Mouse (Mus musculus) midbrain, postnatal 0 days (tissue): ENCODE data around the gene Gm3854. TPM values are rescaled to one million over a fixed set of nuclear protein-coding genes. Genes with fewer than 3 reads are reported as not detected.
"Not testable (repeated sequence)": the region's sequence is repeated elsewhere in the genome, so short reads cannot be mapped to it uniquely, and the experiment has no call there.

Source experiments
- ATAC-seq: fragments of 200-750 bp; cut with Nextera tagmentation; 2 replicates; pipeline ENCODE4 v1.8.0; 2017; ENCODE audit warnings: moderate number of reproducible peaks, mild to moderate bottlenecking, moderate TSS enrichment, moderate library complexity; ENCODE audit not compliant: low FRiP score
- DNase-seq: peaks from one replicate; pipeline ENCODE4 v3.0.0-alpha.2; 2015; ENCODE audit warnings: low spot score
- H3K27ac ChIP-seq: fragments of 300-500 bp; sonication (generic); 2 replicates; pipeline ENCODE4 v1.5.1; 2014; ENCODE audit warnings: low read depth, mild to moderate bottlenecking, low read length, mixed read lengths
- H3K27me3 ChIP-seq: fragments of 300-500 bp; sonication (generic); 2 replicates; pipeline ENCODE4 v1.6.1; 2014; ENCODE audit warnings: low read length, control low read depth, mixed read lengths; ENCODE audit not compliant: insufficient read depth
- H3K36me3 ChIP-seq: fragments of 300-500 bp; sonication (generic); 2 replicates; pipeline ENCODE4 v1.6.1; 2014; ENCODE audit warnings: low read length, control low read depth, mixed read lengths; ENCODE audit not compliant: insufficient read depth
- H3K4me1 ChIP-seq: fragments of 300-500 bp; sonication (generic); 2 replicates; pipeline ENCODE4 v1.6.1; 2014; ENCODE audit warnings: mild to moderate bottlenecking, control low read depth, antibody characterized with exemption, low read length, mixed read lengths; ENCODE audit not compliant: insufficient read depth
- H3K4me2 ChIP-seq: fragments of 300-500 bp; sonication (generic); 2 replicates; pipeline ENCODE4 v1.6.1; 2014; ENCODE audit warnings: low read depth, mild to moderate bottlenecking, low read length, mixed read lengths; ENCODE audit not compliant: poor library complexity, severe bottlenecking
- H3K4me3 ChIP-seq: fragments of 300-500 bp; sonication (generic); 2 replicates; pipeline ENCODE4 v1.5.1; 2014; ENCODE audit warnings: low read depth, mild to moderate bottlenecking, low read length, moderate library complexity
- H3K9ac ChIP-seq: fragments of 300-500 bp; sonication (generic); replicated peaks from 2 replicates; pipeline ENCODE4 v1.6.1; 2014; ENCODE audit warnings: mild to moderate bottlenecking, low read length, moderate library complexity, mixed read lengths; ENCODE audit not compliant: poor library complexity, severe bottlenecking
- H3K9me3 ChIP-seq: fragments of 300-500 bp; sonication (generic); 2 replicates; pipeline ENCODE4 v1.6.1; 2016; ENCODE audit warnings: low read length, control low read depth
- CTCF ChIP-seq: IDR thresholded peaks from 2 replicates; pipeline ENCODE4 v1.5.1; 2016; ENCODE audit warnings: antibody characterized with exemption, mild to moderate bottlenecking
- WGBS: fragments of 180-500 bp; shearing (Covaris S2); extraction: QIAGEN DNeasy Blood & Tissue Kit; methylation state at CpG from one replicate; pipeline ENCODE4 v1.1.7; 2014; 5-methylcytosine and 5-hydroxymethylcytosine counted together
- polyA plus RNA-seq: library from polyadenylated mRNA; unstranded; fragments of >200 nt; fragmentation: Nextera tagmentation; extraction: Ambion mirVana; gene quantifications from 2 replicates; pipeline ENCODE4 v1.2.1, GENCODE M21; 2015
- total RNA-seq: library from RNA; depleted of rRNA; stranded (reverse); fragments of >200 nt; gene quantifications from 2 replicates; pipeline ENCODE4 v1.2.3, GENCODE M21; 2014

The Gm3854 gene
- total and polyA plus RNA-seq, 2 experiments from 2014 or later = 3.4 to 5.6 TPM

DNA sequence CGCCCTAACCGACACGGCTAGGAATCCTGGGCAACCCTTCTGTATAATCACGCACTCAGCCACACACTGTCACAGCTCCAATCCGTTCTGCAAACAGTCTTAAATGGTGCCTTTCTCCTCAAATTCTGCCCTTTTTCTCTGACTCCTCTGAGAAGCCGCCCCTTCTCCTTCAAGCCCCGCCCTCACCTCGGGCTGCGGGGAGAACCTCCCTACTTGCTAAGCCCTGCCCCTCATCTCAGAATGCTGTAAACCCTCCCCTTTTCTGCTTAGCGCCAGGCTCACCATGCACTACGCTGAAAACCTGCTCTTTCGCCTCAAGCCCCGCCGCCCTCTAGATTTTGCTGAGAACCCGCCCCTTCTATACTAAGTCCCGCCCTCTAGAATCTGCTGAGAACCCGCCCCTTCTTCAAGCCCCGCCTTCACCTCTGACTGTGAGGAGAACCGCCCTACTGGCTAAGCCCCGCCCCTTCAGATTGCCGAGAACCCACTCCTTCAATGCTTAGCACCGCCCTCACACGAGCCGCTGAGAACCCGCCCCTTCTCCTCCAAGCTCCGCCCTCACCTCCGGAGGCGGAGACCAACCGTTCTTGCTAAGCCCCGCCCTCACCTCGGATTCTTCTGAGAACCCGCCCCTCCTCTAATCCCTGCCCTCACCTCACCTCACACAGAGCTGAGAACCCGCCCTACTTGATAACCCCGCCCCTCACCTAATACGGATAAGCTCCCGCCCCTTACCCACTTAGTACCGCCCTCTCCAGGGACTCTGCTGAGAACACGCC is 18.9 kb downstream of the Gm3854 start:
- TF ChIP-seq CTCF = no peak
- no peaks in the 10 kb centered on the region for H3K27me3 ChIP-seq
- no peaks in the 10 kb centered on the region for H3K36me3 ChIP-seq
- under 1% methylated on average over 37 of the region's 38 CpGs for WGBS
- peak overlapping the region; percentile 48 for H3K4me3 ChIP-seq
- no peaks in the 10 kb centered on the region for H3K4me1 ChIP-seq
- ATAC-seq (peak; percentile 92), DNase-seq (peak; percentile 99)
- peak overlapping the region; percentile 63 for H3K4me2 ChIP-seq
- no peaks in the 10 kb centered on the region for H3K9me3 ChIP-seq
- peak overlapping the region; percentile 93 for H3K27ac ChIP-seq
- peak overlapping the region; percentile 68 for H3K9ac ChIP-seq

DNA sequence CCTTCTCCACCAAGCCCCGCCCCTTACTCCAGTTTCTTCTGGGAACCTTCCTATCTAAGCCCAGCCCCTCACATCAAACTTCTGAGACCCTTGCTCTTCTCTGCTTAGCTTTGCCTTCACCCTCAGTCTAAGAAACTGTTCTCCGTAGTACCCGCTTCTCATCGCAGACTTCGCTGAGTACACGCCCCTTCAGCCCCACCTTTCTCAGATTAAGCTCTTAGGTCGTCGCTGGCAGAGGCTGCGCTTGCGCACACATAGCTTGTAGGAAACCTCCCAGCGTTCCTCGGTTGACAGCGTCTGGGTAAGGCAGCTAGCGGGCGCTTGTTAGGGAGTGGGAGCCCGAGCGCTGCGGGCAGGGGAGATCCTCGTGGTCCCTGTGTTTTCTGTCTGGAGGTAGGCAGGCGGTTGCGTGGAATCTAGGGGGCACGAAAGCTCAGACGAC is 19.5 kb downstream of the Gm3854 start, which contains the start of gene Zfp78:
Gene Zfp78, plus strand, starts transcription at position 234 of the 442 bp plus-strand sequence.
- peak within 1 kb of the TSS; percentile 63 for H3K4me2 ChIP-seq
- WGBS = 0% methylated on average over 23 of the region's 23 CpGs
- no peaks in the 10 kb centered on the region for H3K36me3 ChIP-seq
- peak within 1 kb of the TSS; percentile 93 for H3K27ac ChIP-seq
- DNase-seq (peak; percentile 97), ATAC-seq (peak; percentile 83)
- no peaks in the 10 kb centered on the region for H3K27me3 ChIP-seq
- H3K4me1 ChIP-seq = no peaks in the 10 kb centered on the region
- peak within 1 kb of the TSS; percentile 48 for H3K4me3 ChIP-seq
- TF ChIP-seq CTCF = peak; percentile 64
- peak within 1 kb of the TSS; percentile 68 for H3K9ac ChIP-seq
- no peaks in the 10 kb centered on the region for H3K9me3 ChIP-seq

DNA sequence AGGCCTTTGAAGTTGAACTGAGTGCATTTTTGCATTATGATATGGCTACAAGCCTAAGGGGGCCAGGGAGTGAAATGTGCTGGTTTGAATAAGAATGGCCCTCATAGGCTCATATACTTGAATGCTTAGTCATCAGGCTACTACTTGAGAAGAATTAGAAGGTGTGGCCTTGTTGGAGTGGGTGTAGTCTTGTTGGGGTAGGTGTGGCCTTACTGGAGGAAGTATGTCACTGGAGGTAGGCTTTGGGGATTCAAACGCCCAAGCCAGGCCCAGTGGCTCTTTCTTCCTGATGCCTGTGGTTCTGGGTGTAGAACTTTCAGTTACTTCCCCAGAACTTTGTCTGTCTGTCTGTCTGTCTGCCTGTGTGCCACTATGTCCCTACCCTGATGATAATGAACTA is 21.2 kb downstream of the Gm3854 start:
- H3K4me2 ChIP-seq = peak overlapping the region; percentile 63; the same call in 1 of the 2 replicates
- ATAC-seq = no peak
- no peaks in the 10 kb centered on the region; the same call in 1 of the 2 replicates for H3K36me3 ChIP-seq
- H3K9ac ChIP-seq = no peak overlapping the region
- 67% methylated on average over 1 of the region's 1 CpGs for WGBS
- TF ChIP-seq CTCF = no peak
- H3K27ac ChIP-seq = no peak overlapping the region
- H3K9me3 ChIP-seq = no peaks in the 10 kb centered on the region
- DNase-seq = no peak
- H3K4me1 ChIP-seq = no peaks in the 10 kb centered on the region
- no peak overlapping the region for H3K4me3 ChIP-seq
- H3K27me3 ChIP-seq = no peaks in the 10 kb centered on the region

DNA sequence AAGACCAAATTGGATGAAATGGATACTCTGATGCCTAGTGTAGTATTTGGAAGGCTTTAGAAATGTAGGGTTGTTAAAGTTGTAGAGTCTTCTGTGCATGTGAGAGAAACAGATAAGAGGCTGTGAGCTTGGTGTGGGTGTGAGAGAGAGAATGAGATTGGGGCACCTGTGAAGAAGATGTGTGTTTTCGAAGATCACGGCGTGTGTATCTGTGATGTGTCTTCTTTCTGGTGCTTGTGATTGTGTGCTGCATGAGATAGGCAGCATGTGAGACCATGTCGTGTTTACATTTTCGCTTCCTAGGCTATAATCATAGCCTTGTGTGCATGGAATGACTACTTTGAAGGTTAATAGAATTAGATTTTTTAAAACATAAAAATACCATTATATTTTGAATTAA is 23.6 kb downstream of the Gm3854 start:
- no peak for ATAC-seq
- WGBS = 92% methylated on average over 5 of the region's 5 CpGs
- Histone ChIP-seq H3K27me3 (no peaks in the 10 kb centered on the region), H3K9ac (no peak overlapping the region), H3K36me3 (peaks cover 4% of the 10 kb centered on the region), H3K4me2 (no peak overlapping the region), H3K9me3 (no peaks in the 10 kb centered on the region), H3K4me1 (no peaks in the 10 kb centered on the region), H3K27ac (no peak overlapping the region), H3K4me3 (no peak overlapping the region)
- no peak for TF ChIP-seq CTCF
- no peak for DNase-seq

DNA sequence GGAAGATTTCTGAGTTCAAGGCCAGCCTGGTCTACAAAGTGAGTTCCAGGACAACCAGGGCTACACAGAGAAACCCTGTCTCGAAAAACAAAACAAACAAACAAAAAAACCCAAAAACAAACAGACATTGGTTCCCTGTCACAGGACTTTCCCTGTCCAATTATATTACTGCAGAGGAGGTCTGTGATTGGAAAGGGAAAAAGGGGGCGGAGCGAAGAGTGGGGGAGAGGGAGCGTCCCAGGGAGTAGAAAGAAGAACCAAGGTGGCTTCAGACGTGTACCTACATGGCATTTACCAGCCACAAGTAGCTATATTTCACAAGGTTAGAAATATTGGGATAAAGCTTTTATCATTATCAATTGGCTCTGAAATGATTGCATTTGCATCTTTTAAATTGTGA is 24.6 kb downstream of the Gm3854 start:
- H3K27me3 ChIP-seq, H3K9ac ChIP-seq, H3K9me3 ChIP-seq, H3K27ac ChIP-seq, H3K4me2 ChIP-seq, DNase-seq, H3K4me3 ChIP-seq, ATAC-seq, H3K4me1 ChIP-seq: not testable (repeated sequence)
- 91% methylated on average over 5 of the region's 5 CpGs for WGBS
- H3K36me3 ChIP-seq = peaks cover 10% of the 10 kb centered on the region

DNA sequence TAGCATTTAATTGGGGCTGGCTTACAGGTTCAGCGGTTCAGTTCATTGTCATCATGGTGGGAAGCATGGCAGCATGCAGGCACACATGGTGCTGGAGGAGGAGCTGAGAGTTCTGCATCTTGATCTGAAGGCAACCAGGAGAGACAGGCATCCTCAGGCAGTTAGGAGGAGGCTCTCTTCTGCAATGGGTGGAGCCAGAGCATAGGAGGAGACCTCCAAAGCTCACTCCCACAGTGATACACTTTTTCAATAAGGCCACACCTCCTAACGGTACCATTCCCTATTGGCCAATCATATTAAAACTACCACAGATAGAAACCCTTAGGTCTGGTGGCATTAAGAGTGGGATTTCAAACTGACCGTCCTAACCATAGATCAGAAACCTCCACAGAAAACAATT is 25.9 kb downstream of the Gm3854 start:
- DNase-seq (no peak), ATAC-seq (no peak)
- no peak overlapping the region for H3K4me3 ChIP-seq
- H3K36me3 ChIP-seq = peaks cover 10% of the 10 kb centered on the region
- 92% methylated on average over 3 of the region's 3 CpGs for WGBS
- no peaks in the 10 kb centered on the region for H3K27me3 ChIP-seq
- H3K27ac ChIP-seq = no peak overlapping the region
- H3K9ac ChIP-seq = no peak overlapping the region
- no peaks in the 10 kb centered on the region for H3K9me3 ChIP-seq
- no peak overlapping the region for H3K4me2 ChIP-seq
- H3K4me1 ChIP-seq = no peaks in the 10 kb centered on the region
- no peak for TF ChIP-seq CTCF
